Mouse (Mus musculus): ENCODE results near the gene Nbeal2.

DNA sequence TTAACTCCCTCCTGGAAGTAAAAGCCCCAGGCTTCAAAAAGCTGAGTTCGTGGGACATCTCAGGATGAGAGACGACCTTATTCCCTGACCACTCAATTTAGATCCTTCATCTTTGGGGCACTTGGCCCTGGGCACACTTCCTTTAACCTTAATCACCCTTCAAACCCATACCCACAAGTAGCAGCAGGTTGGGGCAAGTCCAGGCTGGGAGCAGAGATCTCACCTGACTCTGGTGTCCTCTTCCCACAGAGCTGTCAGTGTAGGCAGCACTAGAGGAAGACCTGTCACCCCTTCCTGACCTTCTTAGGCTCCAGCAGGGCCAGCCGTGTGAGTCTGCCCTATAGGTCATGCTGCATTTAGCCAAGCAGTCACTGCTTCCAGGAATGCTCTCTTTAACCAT is 32.5 kb upstream of the Nbeal2 start:
- TF ChIP-seq CTCF (IDR thresholded peaks at IDR 0.05; ENCODE audit: low read depth) (no peak), EP300 (optimal IDR thresholded peaks at IDR 0.05) (no peak)
